Mouse (Mus musculus) heart, embryonic 11.5 days (tissue): ENCODE data around the gene Hnf4a. TPM values are rescaled to one million over a fixed set of nuclear protein-coding genes. Genes with fewer than 3 reads are reported as not detected.

Experiments
- ATAC-seq: fragments of 200-750 bp; cut with Nextera tagmentation; replicated peaks from 2 replicates; pipeline ENCODE4 v1.8.0; 2017; ENCODE audit warnings: moderate library complexity; ENCODE audit not compliant: insufficient number of reproducible peaks, low FRiP score, low TSS enrichment
- H3K27ac ChIP-seq: fragments of 300-500 bp; sonication (generic); 2 replicates; pipeline ENCODE4 v1.5.1; 2014; ENCODE audit warnings: mild to moderate bottlenecking, low read depth, low read length
- H3K27me3 ChIP-seq: fragments of 300-500 bp; sonication (generic); 2 replicates; pipeline ENCODE4 v1.6.1; 2014; ENCODE audit warnings: mild to moderate bottlenecking, low read length, mixed read lengths; ENCODE audit not compliant: control insufficient read depth, insufficient read depth
- H3K36me3 ChIP-seq: fragments of 300-500 bp; sonication (generic); 2 replicates; pipeline ENCODE4 v1.6.1; 2014; ENCODE audit warnings: mild to moderate bottlenecking, low read length, moderate library complexity, mixed read lengths; ENCODE audit not compliant: control insufficient read depth, insufficient read depth
- H3K4me1 ChIP-seq: fragments of 300-500 bp; sonication (generic); 2 replicates; pipeline ENCODE4 v1.6.1; 2014; ENCODE audit warnings: low read length; ENCODE audit not compliant: control insufficient read depth, insufficient read depth
- H3K4me2 ChIP-seq: fragments of 300-500 bp; sonication (generic); 2 replicates; pipeline ENCODE4 v1.6.1; 2014; ENCODE audit warnings: mild to moderate bottlenecking, moderate library complexity
- H3K4me3 ChIP-seq: fragments of 300-500 bp; sonication (generic); 2 replicates; pipeline ENCODE4 v1.5.1; 2014; ENCODE audit warnings: low read depth, low read length
- H3K9ac ChIP-seq: fragments of 300-500 bp; sonication (generic); 2 replicates; pipeline ENCODE4 v1.6.1; 2014; ENCODE audit warnings: mild to moderate bottlenecking, low read depth, low read length, moderate library complexity
- H3K9me3 ChIP-seq: fragments of 300-500 bp; sonication (generic); replicated peaks from 2 replicates; pipeline ENCODE4 v1.6.1; 2016; ENCODE audit warnings: low read length; ENCODE audit not compliant: control insufficient read depth
- WGBS: fragments of 180-500 bp; shearing (Covaris S2); extraction: QIAGEN DNeasy Blood & Tissue Kit; methylation state at CpG from one replicate; pipeline ENCODE4 v1.1.7; 2014; ENCODE audit not compliant: insufficient replicate concordance; 5-methylcytosine and 5-hydroxymethylcytosine counted together
- polyA plus RNA-seq: library from polyadenylated mRNA; unstranded; fragments of >200 nt; fragmentation: Nextera tagmentation; extraction: Ambion mirVana; gene quantifications from 2 replicates; pipeline ENCODE4 v1.2.1, GENCODE M21; 2014

Hnf4a gene
- polyA plus RNA-seq, 1 experiment from 2014 or later, result 0.56 TPM

DNA sequence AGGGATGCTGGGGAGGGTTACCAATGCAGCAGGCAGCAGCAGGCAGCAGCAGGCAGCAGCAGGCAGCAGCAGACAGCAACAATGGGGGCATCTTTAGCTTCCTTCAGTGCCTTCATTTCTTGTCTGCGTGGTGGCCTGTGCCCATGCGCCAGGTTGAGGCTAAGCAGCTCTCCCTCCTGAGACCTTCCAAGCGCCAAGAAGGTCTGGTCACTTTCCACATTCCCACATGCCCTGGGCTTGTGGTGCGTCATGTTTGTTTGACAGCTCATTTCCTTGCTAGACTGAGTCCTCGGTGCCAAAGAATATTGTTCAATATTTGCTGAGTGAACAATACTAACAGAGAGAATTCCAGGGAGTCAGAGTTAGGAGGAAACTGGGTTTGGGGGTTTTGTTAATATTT lies 12.6 kb upstream of the Hnf4a start:
- 34% methylated on average over 5 of the region's 5 CpGs for whole genome bisulfite sequencing
- Histone ChIP-seq H3K4me2 (no peak overlapping the region), H3K27ac (no peak overlapping the region), H3K4me3 (no peak overlapping the region), H3K27me3 (0 out of 2 replicates have a peak, but pooled peaks cover 2% of the 10 kb centered on the region), H3K9ac (no peak overlapping the region), H3K9me3 (no peaks in the 10 kb centered on the region), H3K36me3 (no peaks in the 10 kb centered on the region), H3K4me1 (no peaks in the 10 kb centered on the region)
- no peak for ATAC-seq

DNA sequence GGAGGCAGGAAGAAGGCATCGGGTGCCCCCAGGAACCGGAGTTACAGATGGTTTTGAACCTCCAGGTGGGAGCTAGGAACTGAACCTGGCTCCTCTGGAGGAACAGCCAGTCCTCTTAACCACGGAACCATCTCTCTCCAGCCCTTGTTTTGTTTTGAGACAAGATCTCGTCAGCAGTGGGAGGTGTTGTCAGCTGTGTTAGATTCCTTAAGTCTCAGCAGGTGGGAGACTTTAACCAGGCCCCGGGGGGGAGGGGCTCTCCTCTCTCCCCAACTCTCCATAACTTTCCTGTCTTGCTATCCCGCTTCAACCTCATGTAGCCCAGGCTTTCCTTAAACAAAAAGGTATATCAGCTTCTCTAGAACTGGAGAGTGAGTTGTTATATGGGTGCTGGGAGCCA lies 12.2 kb upstream of the Hnf4a start:
- WGBS, result 22% methylated on average over 6 of the region's 6 CpGs
- H3K27me3 ChIP-seq, result 0 out of 2 replicates have a peak, but pooled peaks cover 2% of the 10 kb centered on the region
- H3K9me3 ChIP-seq, result no peaks in the 10 kb centered on the region
- H3K9ac ChIP-seq, result no peak overlapping the region
- no peak overlapping the region for H3K4me3 ChIP-seq
- H3K4me1 ChIP-seq, result no peaks in the 10 kb centered on the region
- H3K36me3 ChIP-seq, result no peaks in the 10 kb centered on the region
- ATAC-seq, result no peak
- H3K27ac ChIP-seq, result no peak overlapping the region
- H3K4me2 ChIP-seq, result no peak overlapping the region

DNA sequence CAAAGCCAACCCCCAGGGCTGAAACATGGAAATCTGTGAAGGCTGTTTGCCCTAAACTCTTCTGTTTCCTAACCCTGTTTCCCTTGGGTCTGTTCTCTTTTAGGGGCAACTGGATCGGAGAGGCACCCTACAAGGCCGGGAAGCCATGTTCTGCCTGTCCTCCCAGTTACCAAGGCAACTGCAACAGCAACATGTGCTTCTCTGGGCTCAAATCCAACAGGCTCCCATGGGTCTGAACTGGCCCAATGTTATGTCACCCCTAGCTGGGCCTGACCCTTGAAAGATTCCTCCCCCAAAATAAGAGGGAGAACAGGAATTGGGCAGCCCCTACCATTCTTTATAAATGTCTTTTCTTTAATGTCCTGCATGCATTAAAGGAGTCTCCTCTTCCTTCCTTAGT lies 4.4 kb upstream of the Hnf4a start:
- no peaks in the 10 kb centered on the region for H3K4me1 ChIP-seq
- no peaks in the 10 kb centered on the region for H3K36me3 ChIP-seq
- H3K27ac ChIP-seq, result no peak overlapping the region
- H3K27me3 ChIP-seq, result no peaks in the 10 kb centered on the region
- no peak overlapping the region for H3K9ac ChIP-seq
- H3K4me3 ChIP-seq, result no peak overlapping the region
- H3K4me2 ChIP-seq, result no peak overlapping the region
- ATAC-seq, result no peak
- WGBS, result 69% methylated on average over 2 of the region's 2 CpGs
- H3K9me3 ChIP-seq, result no peaks in the 10 kb centered on the region

DNA sequence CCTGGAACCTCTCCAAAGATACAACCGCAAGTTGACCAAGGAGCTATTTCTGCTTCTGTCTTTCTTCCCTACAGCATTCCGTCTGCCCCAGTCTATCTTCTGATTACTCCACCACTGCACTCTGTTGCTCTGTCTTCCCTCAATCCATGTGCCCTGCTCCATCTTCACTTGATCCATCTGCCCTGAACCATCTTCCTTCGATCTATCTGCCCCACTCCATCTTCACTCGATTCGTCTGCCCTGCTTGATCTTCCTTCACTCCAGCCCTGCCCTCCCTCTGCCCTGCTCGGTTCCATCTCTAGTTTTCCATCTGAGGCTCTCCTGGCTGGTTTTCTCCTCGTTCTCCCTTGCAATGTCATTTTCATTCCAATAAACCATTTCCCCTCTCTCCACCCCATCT lies 3.4 kb upstream of the Hnf4a start:
- no peak for ATAC-seq
- Histone ChIP-seq H3K36me3 (no peaks in the 10 kb centered on the region), H3K27me3 (no peaks in the 10 kb centered on the region), H3K9ac (no peak overlapping the region), H3K9me3 (no peaks in the 10 kb centered on the region), H3K27ac (no peak overlapping the region), H3K4me3 (no peak overlapping the region), H3K4me2 (no peak overlapping the region), H3K4me1 (no peaks in the 10 kb centered on the region)
- WGBS, result 67% methylated on average over 7 of the region's 7 CpGs

DNA sequence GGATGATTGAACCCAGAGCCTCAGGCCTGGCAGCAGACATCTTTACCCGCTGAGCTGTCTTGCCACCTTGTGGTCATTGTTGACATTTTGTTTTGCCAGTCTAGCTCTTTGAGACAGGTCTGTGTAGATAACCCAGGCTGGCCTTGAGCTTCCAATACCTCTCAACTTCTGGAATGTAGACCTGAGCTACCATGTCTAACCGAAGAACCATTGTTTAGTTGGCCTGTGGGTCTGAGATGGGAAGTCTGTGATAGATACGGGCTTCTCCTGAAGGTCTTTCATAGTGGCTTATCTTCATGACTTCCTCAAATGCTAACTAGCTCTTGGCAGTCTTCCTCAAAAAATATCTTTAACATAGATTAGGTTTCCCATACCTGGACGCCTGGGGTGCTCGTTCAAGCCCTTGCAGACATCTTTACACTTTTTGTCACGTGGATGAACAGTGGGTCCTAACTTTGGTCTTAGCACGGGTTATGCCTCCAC lies 19.2 kb downstream of the Hnf4a start:
- ATAC-seq, result no peak
- no peak overlapping the region for H3K4me3 ChIP-seq
- H3K36me3 ChIP-seq, result no peaks in the 10 kb centered on the region
- H3K4me1 ChIP-seq, result no peaks in the 10 kb centered on the region
- no peak overlapping the region for H3K9ac ChIP-seq
- no peak overlapping the region for H3K4me2 ChIP-seq
- 67% methylated on average over 7 of the region's 7 CpGs for WGBS
- no peaks in the 10 kb centered on the region for H3K9me3 ChIP-seq
- peaks cover 2% of the 10 kb centered on the region; the same call in 1 of the 2 replicates for H3K27me3 ChIP-seq
- no peak overlapping the region for H3K27ac ChIP-seq

DNA sequence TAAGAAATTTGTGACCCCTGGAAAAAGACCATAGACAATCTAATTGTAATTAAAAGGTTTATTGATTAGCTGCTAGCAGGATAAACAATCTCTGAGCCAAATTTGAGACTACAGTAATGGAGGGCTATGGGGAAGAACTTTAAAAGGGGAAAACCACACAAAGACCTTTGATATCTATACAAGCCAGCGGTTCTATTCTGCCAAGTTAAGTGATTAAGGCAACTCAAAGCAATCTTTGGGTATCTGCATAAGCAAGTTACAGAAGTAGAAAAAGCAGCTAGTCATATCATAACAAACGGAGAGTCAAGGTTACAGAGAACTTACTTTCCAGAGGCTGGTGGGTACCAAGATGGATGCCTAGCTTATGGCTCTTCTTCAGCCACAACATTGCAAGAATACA lies 20.9 kb downstream of the Hnf4a start:
- WGBS, result 71% methylated on average over 2 of the region's 2 CpGs
- Histone ChIP-seq H3K27ac (no peak overlapping the region), H3K9me3 (no peaks in the 10 kb centered on the region), H3K4me2 (no peak overlapping the region), H3K36me3 (no peaks in the 10 kb centered on the region), H3K27me3 (peaks cover 2% of the 10 kb centered on the region; the same call in 1 of the 2 replicates), H3K4me1 (no peaks in the 10 kb centered on the region), H3K4me3 (no peak overlapping the region), H3K9ac (no peak overlapping the region)
- ATAC-seq, result no peak

DNA sequence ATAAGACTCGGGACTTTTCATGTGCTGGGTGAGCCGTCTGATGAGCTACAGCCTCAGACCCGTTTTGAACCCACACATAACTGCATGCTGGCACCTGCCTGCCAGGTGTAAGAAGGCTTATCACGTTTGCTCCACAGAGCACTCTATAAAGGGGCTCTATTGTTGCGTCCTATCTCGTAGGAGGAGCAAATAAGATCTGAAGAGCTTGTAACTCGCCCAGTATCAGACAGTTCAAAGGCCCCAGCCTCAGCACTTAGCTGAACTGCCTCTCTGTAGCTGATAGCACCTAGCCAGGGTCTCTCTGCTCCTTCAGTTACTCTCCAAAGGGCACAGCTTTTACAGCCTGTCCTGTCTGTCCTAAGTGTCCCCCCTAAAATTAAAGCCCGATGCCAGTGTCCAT lies 23.8 kb downstream of the Hnf4a start:
- ATAC-seq, result no peak

DNA sequence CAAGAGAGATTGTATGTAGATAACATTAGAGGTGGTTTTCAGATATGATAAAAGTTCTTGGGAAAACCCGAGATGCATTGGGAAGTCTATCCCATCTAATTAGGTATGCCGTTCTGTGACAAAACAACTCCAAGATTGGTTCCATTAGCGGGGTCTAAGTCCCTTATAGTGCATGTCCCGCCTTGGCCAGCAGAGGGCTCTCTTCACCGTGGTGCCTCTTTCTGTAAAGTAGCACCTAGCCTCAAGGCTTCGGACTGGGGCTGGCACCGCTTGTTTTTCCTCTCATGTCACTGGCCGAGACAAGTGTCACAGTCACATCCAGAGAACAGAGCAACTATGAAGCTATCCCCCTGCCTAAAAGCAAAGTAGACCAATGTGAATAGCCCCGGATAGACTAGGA lies 25.3 kb downstream of the Hnf4a start:
- H3K4me2 ChIP-seq, result no peak overlapping the region
- ATAC-seq, result no peak
- no peak overlapping the region for H3K27ac ChIP-seq
- H3K36me3 ChIP-seq, result no peaks in the 10 kb centered on the region
- WGBS, result 12% methylated on average over 9 of the region's 9 CpGs
- H3K27me3 ChIP-seq, result peaks cover 10% of the 10 kb centered on the region
- no peak overlapping the region for H3K9ac ChIP-seq
- no peaks in the 10 kb centered on the region for H3K4me1 ChIP-seq
- H3K9me3 ChIP-seq, result no peaks in the 10 kb centered on the region
- H3K4me3 ChIP-seq, result no peak overlapping the region

More for the DNA sequence above, 23.8 kb downstream of the Hnf4a start:
- Histone ChIP-seq H3K9me3 (no peaks in the 10 kb centered on the region), H3K27me3 (peaks cover 2% of the 10 kb centered on the region; the same call in 1 of the 2 replicates), H3K4me2 (no peak overlapping the region), H3K27ac (no peak overlapping the region), H3K4me1 (no peaks in the 10 kb centered on the region), H3K36me3 (no peaks in the 10 kb centered on the region), H3K9ac (no peak overlapping the region), H3K4me3 (no peak overlapping the region)
- 33% methylated on average over 8 of the region's 8 CpGs for WGBS

DNA sequence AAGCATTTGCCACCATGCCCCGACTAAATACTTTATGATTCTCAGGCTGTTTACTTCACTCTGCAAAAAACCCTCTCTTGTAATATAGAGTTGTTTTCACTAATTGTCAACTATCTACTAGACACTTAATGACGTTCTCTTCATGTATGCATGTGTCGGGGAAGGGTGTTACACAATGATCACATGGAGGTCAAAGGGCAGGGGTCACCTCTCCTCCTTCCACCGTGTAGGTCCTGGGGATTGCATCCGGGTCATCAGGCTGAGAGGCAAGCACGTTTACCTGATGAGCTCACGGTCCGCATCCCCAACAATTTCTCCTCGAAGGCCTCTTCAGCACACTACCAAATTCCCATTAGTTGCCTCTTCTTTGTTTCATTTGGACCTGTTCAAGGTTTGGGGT lies 26.6 kb downstream of the Hnf4a start:
- H3K4me3 ChIP-seq, result no peak overlapping the region
- ATAC-seq, result no peak
- no peaks in the 10 kb centered on the region for H3K9me3 ChIP-seq
- no peaks in the 10 kb centered on the region for H3K36me3 ChIP-seq
- H3K27ac ChIP-seq, result no peak overlapping the region
- peaks cover 10% of the 10 kb centered on the region for H3K27me3 ChIP-seq
- WGBS, result 87% methylated on average over 9 of the region's 9 CpGs
- H3K4me1 ChIP-seq, result no peaks in the 10 kb centered on the region
- H3K4me2 ChIP-seq, result no peak overlapping the region
- no peak overlapping the region for H3K9ac ChIP-seq
